Mouse (Mus musculus): ENCODE data around the gene Bbs1.

DNA sequence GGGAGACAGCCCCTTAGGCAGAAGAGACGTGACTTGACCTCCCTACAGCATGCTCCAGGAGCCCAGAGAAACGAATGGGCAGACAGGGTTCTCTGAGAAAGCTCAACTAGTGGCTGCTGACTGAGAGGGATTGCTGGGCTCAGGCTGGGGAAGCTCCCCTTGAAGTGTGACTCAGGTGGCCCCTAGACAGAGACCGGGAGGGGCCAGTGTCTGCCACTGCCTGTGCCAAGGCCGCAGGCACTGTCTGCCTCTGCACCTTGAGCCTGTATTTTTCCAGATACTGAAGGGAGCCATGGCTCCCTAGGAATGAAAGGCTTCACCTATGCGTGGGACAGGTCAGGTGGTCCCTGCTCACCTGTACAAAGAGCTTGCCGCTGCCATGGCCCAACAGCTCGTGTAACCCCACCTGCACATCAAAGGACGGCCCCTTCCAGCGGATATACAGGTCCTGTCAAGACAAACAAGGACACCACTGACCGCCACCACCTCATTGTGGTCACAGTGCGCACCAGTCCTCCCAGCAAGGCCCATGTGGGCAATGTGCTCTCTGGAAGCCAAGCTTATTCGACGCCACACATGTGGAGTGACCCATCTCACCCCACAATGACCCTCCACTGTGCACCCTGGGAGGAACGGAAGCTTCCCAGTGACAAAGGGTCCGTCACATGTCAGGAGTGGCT lies 9.6 kb upstream of the Bbs1 start:
- TF ChIP-seq HCFC1 (IDR thresholded peaks at IDR 0.05; ENCODE audit: borderline replicate concordance, insufficient read depth, low read length) (no peak), ZC3H11A (IDR thresholded peaks at IDR 0.05; ENCODE audit: borderline replicate concordance, low read depth, low read length) (no peak), ZNF384 (IDR thresholded peaks at IDR 0.05; ENCODE audit: low read depth, low read length) (no peak)

Measured in ES-E14 (cell line).